8 mouse cellular contexts compared by ENCODE assay signal in the genomic region with DNA sequence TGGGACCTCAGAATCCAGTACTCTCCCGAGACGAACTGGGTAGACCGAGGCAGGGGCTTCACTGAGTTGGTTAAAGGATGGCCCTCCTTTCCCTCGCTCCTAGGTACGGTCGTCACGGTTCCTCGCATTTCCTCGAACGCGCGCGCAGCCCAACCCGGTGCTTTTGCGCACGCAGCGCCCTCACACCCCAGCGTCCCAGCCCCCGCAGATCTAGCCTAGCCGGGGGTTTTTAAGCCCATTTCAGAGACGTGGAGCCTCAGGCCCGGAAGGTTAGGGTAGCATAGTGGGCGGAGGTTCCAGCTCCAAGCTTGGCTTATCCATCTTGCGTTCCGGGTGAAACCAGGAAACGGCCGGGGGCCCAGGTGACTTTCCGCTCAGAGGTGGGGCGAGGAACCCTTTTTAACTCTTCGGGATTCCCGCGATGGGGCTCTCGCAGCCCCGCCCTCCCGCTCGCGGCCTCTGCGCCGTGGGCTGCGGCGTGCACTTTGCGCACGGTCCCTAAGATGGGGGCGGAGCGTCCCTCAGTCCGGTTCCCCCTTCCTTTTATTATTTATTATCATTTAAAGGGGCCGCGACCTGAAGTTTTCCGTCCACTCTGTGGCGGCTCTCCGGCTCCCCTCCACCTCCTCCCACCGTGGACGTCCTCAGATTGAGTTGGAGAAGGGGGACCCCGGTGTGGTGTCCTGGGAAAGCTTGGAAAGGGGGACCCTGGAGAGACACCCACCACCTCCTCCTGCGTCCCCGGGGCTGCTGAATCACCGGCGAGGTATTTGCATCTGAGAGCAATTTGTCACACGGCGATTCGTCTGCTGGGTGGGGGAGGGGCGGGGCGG. TPM values are rescaled to one million over a fixed set of nuclear protein-coding genes. Genes with fewer than 3 reads are reported as not detected.
DNase-seq lines count a peak whose midpoint lies in the region; ATAC-seq and TF ChIP-seq lines count a peak whose summit lies in the region.

A gene (plus strand): TSS at position 553 of the 833 bp plus-strand sequence.

- peak within 1 kb of the TSS; percentile 80 for H3K4me2 ChIP-seq in heart, embryonic 12.5 days
- H3K4me2 ChIP-seq in kidney, embryonic 16.5 days (replicated peaks; ENCODE audit: low read depth, low read length), result peak within 1 kb of the TSS; percentile 95

- peaks cover 15% of the 10 kb centered on the region for H3K36me3 ChIP-seq in erythroblast, embryonic 14.5 days (ENCODE audit: control insufficient read depth)
- peaks cover 16% of the 10 kb centered on the region for H3K36me3 ChIP-seq in heart, embryonic 12.5 days
- H3K36me3 ChIP-seq in kidney, embryonic 16.5 days (ENCODE audit: insufficient read depth, low read length), result peaks cover 11% of the 10 kb centered on the region
- H3K36me3 ChIP-seq in liver, adult 2 months (ENCODE audit: control insufficient read depth, insufficient read depth, low read length), result no peaks in the 10 kb centered on the region

- peak within 1 kb of the TSS; percentile 82 for H3K4me3 ChIP-seq in erythroblast, embryonic 14.5 days (replicated peaks)
- H3K4me3 ChIP-seq in heart, embryonic 12.5 days, result peak within 1 kb of the TSS; percentile 94
- peak within 1 kb of the TSS; percentile 99 for H3K4me3 ChIP-seq in kidney, embryonic 16.5 days (ENCODE audit: low read length)
- peak within 1 kb of the TSS; percentile 88 for H3K4me3 ChIP-seq in liver, adult 2 months (ENCODE audit: insufficient read depth, low read depth, low read length)

- TF ChIP-seq CTCF in liver, adult 2 months (IDR thresholded peaks at IDR 0.05; ENCODE audit: low read depth, low read length), result no peak

- TF ChIP-seq POLR2A in liver, adult 2 months (IDR thresholded peaks at IDR 0.05; ENCODE audit: extremely low read depth, insufficient read depth, low read length), result no peak

- peak; percentile 84 for ATAC-seq in heart, embryonic 12.5 days (ENCODE audit: insufficient number of reproducible peaks, low FRiP score)
- peak; percentile 62 for ATAC-seq in kidney, embryonic 16.5 days (ENCODE audit: low FRiP score, low TSS enrichment)
- peak; percentile 49 for ATAC-seq in monocyte, adult 5-6 weeks (replicated peaks; ENCODE audit: insufficient number of reproducible peaks, low FRiP score, low TSS enrichment, poor library complexity, severe bottlenecking)

- H3K79me2 ChIP-seq in liver, adult 2 months (ENCODE audit: control insufficient read depth, insufficient read depth, low read length), result no peaks in the 10 kb centered on the region

- DNase-seq in CD4-positive, CD25-positive, alpha-beta regulatory T cell, adult 2 months (ENCODE audit: low read depth, low spot score), result peak; percentile 97
- peak; percentile 81 for DNase-seq in brain, embryonic 18.5 days (ENCODE audit: low read depth, low spot score)
- peak; percentile 60 for DNase-seq in liver, adult 2 months (ENCODE audit: extremely low read depth, low read depth, low spot score)
- DNase-seq in spleen, postnatal 36 days (ENCODE audit: low spot score in 2 of 2), result peak; percentile 88 to 89

- H3K27ac ChIP-seq in heart, embryonic 12.5 days (ENCODE audit: poor library complexity, severe bottlenecking), result peak within 1 kb of the TSS; percentile 98
- peak within 1 kb of the TSS; percentile 98 for H3K27ac ChIP-seq in kidney, embryonic 16.5 days (ENCODE audit: low read length)
- peak within 1 kb of the TSS; percentile 66 for H3K27ac ChIP-seq in liver, adult 2 months (replicated peaks; ENCODE audit: insufficient read depth, low read depth, low read length)

- peaks cover 23% of the 10 kb centered on the region for H3K27me3 ChIP-seq in erythroblast, embryonic 14.5 days (ENCODE audit: control insufficient read depth)
- peaks cover 22% of the 10 kb centered on the region for H3K27me3 ChIP-seq in heart, embryonic 12.5 days (replicated peaks)
- peaks cover 18% of the 10 kb centered on the region for H3K27me3 ChIP-seq in kidney, embryonic 16.5 days (ENCODE audit: insufficient read depth, low read length)
- H3K27me3 ChIP-seq in liver, adult 2 months (ENCODE audit: control insufficient read depth, insufficient read depth, low read length), result no peaks in the 10 kb centered on the region; the same call in 1 of the 2 replicates

- peak within 1 kb of the TSS; percentile 96 for H3K9ac ChIP-seq in heart, embryonic 12.5 days
- peak within 1 kb of the TSS; percentile 94 for H3K9ac ChIP-seq in kidney, embryonic 16.5 days (replicated peaks; ENCODE audit: low read length)
- peak within 1 kb of the TSS; percentile 87 for H3K9ac ChIP-seq in liver, adult 2 months (ENCODE audit: low read depth, low read length)

- under 1% methylated on average over 63 of the region's 63 CpGs for WGBS in heart, embryonic 12.5 days
- WGBS in kidney, embryonic 16.5 days, result under 1% methylated on average over 63 of the region's 63 CpGs
- under 1% methylated on average over 63 of the region's 63 CpGs for WGBS in liver, adult 2 months

- H3K4me1 ChIP-seq in erythroblast, embryonic 14.5 days (ENCODE audit: control insufficient read depth), result peaks cover 54% of the 10 kb centered on the region
- H3K4me1 ChIP-seq in heart, embryonic 12.5 days (replicated peaks), result peaks cover 45% of the 10 kb centered on the region
- H3K4me1 ChIP-seq in kidney, embryonic 16.5 days (ENCODE audit: insufficient read depth, low read length), result peaks cover 45% of the 10 kb centered on the region
- peaks cover 8% of the 10 kb centered on the region for H3K4me1 ChIP-seq in liver, adult 2 months (ENCODE audit: control insufficient read depth, insufficient read depth, low read length)

- H3K9me3 ChIP-seq in erythroblast, embryonic 14.5 days (ENCODE audit: control insufficient read depth, low read length), result peaks cover under 1% of the 10 kb centered on the region; the same call in 1 of the 2 replicates
- H3K9me3 ChIP-seq in heart, embryonic 12.5 days (replicated peaks), result no peaks in the 10 kb centered on the region
- no peaks in the 10 kb centered on the region for H3K9me3 ChIP-seq in kidney, embryonic 16.5 days (ENCODE audit: low read length)

RNA-seq across cellular contexts. Expression of the gene that starts here (rescaled TPM):
- polyA plus RNA-seq in erythroblast, embryonic 14.5 days (2012), result 1.0 and 1.4 TPM in 2 replicates
- polyA plus RNA-seq in heart, embryonic 12.5 days (2016; fragmentation: Nextera tagmentation; extraction: Ambion mirVana), result 6.3 and 8.3 TPM in 2 replicates
- 5.5 and 9.2 TPM in 2 replicates for polyA plus RNA-seq in kidney, embryonic 16.5 days (2015; fragmentation: Nextera tagmentation; extraction: Ambion mirVana)
- 0.37 and 0.74 TPM in 2 replicates for total RNA-seq in liver, adult 2 months (2014; rRNA removed)
- polyA plus RNA-seq in liver, adult 2 months (2012; rRNA removed), result 0.69 and 1.7 TPM in 2 replicates
- 35.3 to 38.9 TPM (median 36.8 TPM) in 3 replicates for total RNA-seq in monocyte, adult 5-6 weeks (2017)

Comparison
In these comparisons a context has a peak if more than half of its experiments do, and no peak if none do; other contexts are left out.
1. Peak in every context shown above with its lines: DNase-seq, ATAC-seq, H3K4me3 ChIP-seq and H3K27ac ChIP-seq.
2. RNA of the gene that starts here (total RNA-seq): 35.3 to 38.9 TPM in monocyte, adult 5-6 weeks; 0.37 to 0.74 TPM in liver, adult 2 months; every median in the first group is over 10 times any median in the second.